Mouse (Mus musculus) intestine, embryonic 14.5 days (tissue): ENCODE data around the gene Fam83g. TPM values are rescaled to one million over a fixed set of nuclear protein-coding genes. Genes with fewer than 3 reads are reported as not detected.

ENCODE experiments used
- ATAC-seq: fragments of 200-750 bp; cut with Nextera tagmentation; replicated peaks from 2 replicates; pipeline ENCODE4 v1.8.0; 2017; ENCODE audit warnings: low read depth, moderate number of reproducible peaks, moderate TSS enrichment, moderate library complexity; ENCODE audit not compliant: low FRiP score, low TSS enrichment
- DNase-seq: peaks from one replicate; pipeline ENCODE4 v3.0.0-alpha.2; 2018; ENCODE audit warnings: low spot score
- H3K27ac ChIP-seq: fragments of 300-500 bp; sonication (generic); 2 replicates; pipeline ENCODE4 v1.5.1; 2014; ENCODE audit warnings: low read depth, mild to moderate bottlenecking, control low read depth
- H3K27me3 ChIP-seq: fragments of 300-500 bp; sonication (generic); replicated peaks from 2 replicates; pipeline ENCODE4 v1.6.1; 2014; ENCODE audit warnings: low read length, control low read depth; ENCODE audit not compliant: control insufficient read depth, insufficient read depth
- H3K36me3 ChIP-seq: fragments of 300-500 bp; sonication (generic); 2 replicates; pipeline ENCODE4 v1.6.1; 2014; ENCODE audit warnings: low read length, control low read depth; ENCODE audit not compliant: control insufficient read depth, insufficient read depth
- H3K4me1 ChIP-seq: fragments of 300-500 bp; sonication (generic); replicated peaks from 2 replicates; pipeline ENCODE4 v1.6.1; 2014; ENCODE audit warnings: low read length, control low read depth, mixed read lengths; ENCODE audit not compliant: control insufficient read depth, insufficient read depth
- H3K4me2 ChIP-seq: fragments of 300-500 bp; sonication (generic); 2 replicates; pipeline ENCODE4 v1.6.1; 2014; ENCODE audit warnings: low read length
- H3K4me3 ChIP-seq: fragments of 300-500 bp; sonication (generic); 2 replicates; pipeline ENCODE4 v1.5.1; 2014; ENCODE audit warnings: low read depth, low read length, control low read depth, mixed read lengths
- H3K9ac ChIP-seq: fragments of 300-500 bp; sonication (generic); 2 replicates; pipeline ENCODE4 v1.6.1; 2014; ENCODE audit warnings: mild to moderate bottlenecking, low read length
- H3K9me3 ChIP-seq: fragments of 300-500 bp; sonication (generic); 2 replicates; pipeline ENCODE4 v1.6.1; 2016; ENCODE audit warnings: low read length, control low read depth; ENCODE audit not compliant: control insufficient read depth
- WGBS: fragments of 180-500 bp; shearing (Covaris S2); extraction: QIAGEN DNeasy Blood & Tissue Kit; methylation state at CpG from one replicate; pipeline ENCODE4 v1.1.7; 2014; 5-methylcytosine and 5-hydroxymethylcytosine counted together
- polyA plus RNA-seq: library from polyadenylated mRNA; unstranded; fragments of >200 nt; fragmentation: Nextera tagmentation; extraction: Ambion mirVana; gene quantifications from 2 replicates; pipeline ENCODE4 v1.2.1, GENCODE M21; 2014

The Fam83g gene
- polyA plus RNA-seq, 1 experiment from 2014 or later = 4.6 TPM

DNA sequence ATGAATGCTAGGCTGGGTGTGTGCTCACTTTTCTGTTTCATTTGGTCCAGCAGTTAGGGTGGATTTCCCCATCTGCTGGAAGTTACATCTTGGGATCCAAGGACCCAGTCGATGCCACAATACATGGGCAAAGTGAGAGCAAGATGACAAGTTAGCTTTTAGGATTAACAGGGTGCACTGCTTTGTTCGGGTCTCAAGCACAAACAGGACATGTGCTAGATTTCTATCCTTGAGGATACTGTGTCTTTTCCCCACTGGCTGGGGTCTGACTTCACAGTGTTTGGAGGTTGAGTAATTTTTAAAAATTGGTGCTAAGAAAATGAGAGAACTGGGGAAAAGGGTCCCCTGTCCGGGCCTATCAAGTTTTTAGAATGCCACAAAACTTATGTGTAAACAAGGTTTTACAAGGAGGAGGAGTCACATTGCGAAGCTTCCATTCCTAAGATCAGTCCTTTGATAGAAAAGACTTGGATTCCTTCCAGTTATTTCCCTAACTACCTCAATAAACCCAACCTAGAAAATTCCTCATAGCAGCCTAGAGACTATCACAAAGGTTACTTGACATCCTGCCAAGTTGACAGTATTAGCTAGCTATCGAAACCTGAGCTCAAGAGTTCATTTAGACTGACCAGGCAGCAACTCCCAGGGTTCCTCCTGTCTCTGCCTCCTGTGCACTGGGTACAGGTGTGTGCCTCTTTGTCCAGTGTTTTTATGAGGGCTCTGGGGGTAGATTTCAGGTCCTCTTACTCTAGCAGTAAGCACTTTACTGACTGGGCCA, 40.5 kb upstream of the Fam83g start:
- WGBS = 78% methylated on average over 5 of the region's 5 CpGs
- no peak for DNase-seq

DNA sequence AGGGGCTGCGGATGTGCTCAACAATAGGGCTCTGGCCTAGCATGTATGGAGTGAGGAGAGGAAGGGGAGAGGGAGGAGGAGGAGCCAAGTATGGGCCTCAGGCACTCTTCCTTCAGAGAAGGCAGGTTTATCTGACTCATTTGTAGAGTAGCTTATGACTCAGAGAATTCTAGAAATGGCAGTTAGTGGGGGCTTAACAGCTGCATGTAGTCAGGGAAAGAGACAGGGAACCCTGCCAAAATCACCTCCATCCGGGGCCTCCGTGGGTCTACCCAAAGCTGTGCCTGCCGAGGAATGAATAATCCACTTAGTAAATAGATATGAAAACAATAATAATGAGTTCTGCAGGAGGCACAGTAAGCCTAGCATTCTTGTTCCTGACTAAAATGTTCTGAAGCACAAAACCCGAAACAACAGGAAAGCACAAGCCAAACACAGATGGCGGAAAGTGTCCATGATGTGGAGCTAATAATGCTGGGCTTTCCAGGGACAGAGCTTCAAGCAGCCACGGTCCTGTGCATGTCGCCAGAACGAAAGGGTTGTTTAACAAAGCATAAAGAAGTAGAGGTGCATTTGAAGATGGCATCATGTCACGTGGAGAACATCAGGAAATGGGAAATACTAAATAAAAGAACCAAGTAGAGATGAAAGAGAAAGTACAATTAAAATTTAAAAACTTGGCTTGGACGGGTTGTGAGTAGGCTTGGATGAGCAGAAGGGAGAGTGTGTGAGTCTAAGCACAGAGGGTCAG, 39.1 kb upstream of the Fam83g start:
- no peak for ATAC-seq
- Histone ChIP-seq H3K9ac (no peak overlapping the region), H3K9me3 (no peaks in the 10 kb centered on the region), H3K36me3 (no peaks in the 10 kb centered on the region), H3K27ac (peak overlapping the region; percentile 59; the same call in 1 of the 2 replicates), H3K4me2 (no peak overlapping the region), H3K27me3 (no peaks in the 10 kb centered on the region), H3K4me1 (peaks cover 6% of the 10 kb centered on the region; the same call in 1 of the 2 replicates), H3K4me3 (no peak overlapping the region)
- 71% methylated on average over 11 of the region's 11 CpGs for WGBS
- DNase-seq = no peak

More for the DNA sequence above, 40.5 kb upstream of the Fam83g start:
- Histone ChIP-seq H3K4me1 (peaks cover 6% of the 10 kb centered on the region; the same call in 1 of the 2 replicates), H3K27ac (no peak overlapping the region), H3K4me3 (no peak overlapping the region), H3K27me3 (no peaks in the 10 kb centered on the region), H3K9ac (no peak overlapping the region), H3K4me2 (no peak overlapping the region), H3K36me3 (no peaks in the 10 kb centered on the region), H3K9me3 (no peaks in the 10 kb centered on the region)
- no peak for ATAC-seq

DNA sequence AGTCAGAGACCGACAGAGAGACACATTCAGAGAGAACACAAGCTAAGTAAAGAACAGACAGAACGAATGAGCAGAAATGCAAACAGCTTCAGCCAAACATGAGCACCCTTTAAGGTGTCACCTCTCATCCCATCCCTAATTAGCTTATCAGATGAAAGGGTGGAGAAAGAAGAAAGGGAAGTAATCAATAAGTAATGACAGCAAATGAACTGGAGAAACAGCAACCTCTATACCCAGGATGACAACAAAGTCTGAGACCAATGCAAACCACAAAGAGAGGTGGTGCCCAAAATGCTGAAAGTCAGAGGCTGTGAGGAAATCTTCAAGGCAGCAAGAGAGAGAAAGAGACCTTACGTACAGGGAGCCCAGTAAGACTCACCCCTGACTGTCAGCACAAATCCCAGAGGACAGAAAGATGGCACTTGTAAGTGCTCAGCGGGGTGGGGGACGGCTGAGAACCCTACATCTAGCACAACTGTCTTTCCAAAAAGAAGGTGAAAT, 38.5 kb upstream of the Fam83g start:
- Histone ChIP-seq H3K4me2 (no peak overlapping the region), H3K4me1 (peaks cover 6% of the 10 kb centered on the region; the same call in 1 of the 2 replicates), H3K27me3 (no peaks in the 10 kb centered on the region), H3K9me3 (no peaks in the 10 kb centered on the region), H3K27ac (no peak overlapping the region), H3K36me3 (no peaks in the 10 kb centered on the region), H3K9ac (no peak overlapping the region), H3K4me3 (no peak overlapping the region)
- DNase-seq (no peak), ATAC-seq (no peak)
- WGBS = 72% methylated on average over 5 of the region's 5 CpGs

DNA sequence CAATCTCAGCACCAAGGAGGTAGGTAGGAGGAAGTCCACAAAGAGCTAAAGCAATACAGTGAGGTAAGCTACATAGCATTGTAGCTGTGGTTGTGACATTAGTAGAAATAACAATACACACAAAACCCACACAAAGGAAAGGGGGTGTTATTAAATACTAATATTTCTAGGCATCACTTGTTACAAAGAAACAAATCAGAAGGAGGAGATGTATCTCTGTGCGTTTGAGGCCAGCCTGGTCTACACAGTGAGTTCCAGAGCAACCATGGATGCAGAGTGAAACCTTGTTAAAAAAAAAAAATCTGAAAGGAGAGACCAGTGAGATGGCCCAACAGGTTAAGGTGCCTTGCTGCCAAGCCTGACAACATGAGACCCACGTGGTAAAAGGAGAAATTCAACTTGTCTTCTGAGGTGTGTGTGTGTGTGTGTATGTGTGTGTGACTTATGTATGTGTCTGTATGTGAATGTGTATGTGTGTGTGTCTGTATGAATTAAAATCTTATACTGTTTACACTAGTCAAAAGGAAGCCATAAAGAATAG, 37.3 kb upstream of the Fam83g start:
- Histone ChIP-seq H3K4me2 (no peak overlapping the region), H3K27ac (no peak overlapping the region), H3K9ac (no peak overlapping the region), H3K4me1 (peaks cover 6% of the 10 kb centered on the region; the same call in 1 of the 2 replicates), H3K9me3 (no peaks in the 10 kb centered on the region), H3K36me3 (no peaks in the 10 kb centered on the region), H3K27me3 (no peaks in the 10 kb centered on the region), H3K4me3 (no peak overlapping the region)
- WGBS = 61% methylated on average over 2 of the region's 2 CpGs
- ATAC-seq = 0 out of 2 replicates have a peak, but pooled peaks have one; percentile 36
- DNase-seq = no peak

DNA sequence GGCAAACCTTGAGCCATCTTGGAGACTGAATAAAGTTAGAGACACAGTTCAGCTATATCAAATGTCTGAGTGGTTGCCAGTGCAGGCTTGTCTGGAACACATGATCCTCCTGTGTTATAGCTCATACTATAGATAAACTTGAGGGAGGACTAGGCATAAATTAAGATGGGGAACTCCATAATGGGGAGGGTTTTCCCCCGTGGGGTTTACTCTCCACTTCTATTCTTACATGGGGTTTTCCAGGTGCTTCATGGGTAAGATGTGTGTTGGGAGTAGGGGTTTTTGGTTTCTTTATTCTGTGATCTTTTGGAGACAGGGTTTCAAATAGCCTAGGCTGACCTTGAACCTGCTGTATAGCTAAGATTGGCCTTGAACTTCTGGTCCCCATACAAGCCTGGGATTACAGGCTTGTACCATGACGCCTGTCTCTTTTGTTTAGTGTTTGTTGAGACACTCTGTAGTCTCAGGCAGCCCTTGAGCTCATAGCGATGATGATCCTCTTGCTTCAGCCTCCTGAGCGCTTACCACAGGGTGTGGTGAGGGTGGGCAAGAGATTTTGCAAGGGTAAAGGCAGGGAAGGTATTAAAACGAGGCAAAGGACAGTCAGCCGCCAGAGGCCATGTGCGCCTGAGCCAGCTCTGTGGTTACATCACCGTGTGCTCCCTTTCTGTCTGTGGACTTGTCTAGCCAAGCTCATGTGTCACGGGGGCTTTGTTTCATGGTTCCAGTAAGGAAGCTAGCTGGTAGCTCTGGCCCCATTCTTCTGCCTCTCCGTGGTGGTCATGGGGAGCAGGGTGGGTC, 36.6 kb upstream of the Fam83g start:
- H3K27me3 ChIP-seq = no peaks in the 10 kb centered on the region
- H3K9ac ChIP-seq = no peak overlapping the region
- 71% methylated on average over 10 of the region's 10 CpGs for WGBS

DNA sequence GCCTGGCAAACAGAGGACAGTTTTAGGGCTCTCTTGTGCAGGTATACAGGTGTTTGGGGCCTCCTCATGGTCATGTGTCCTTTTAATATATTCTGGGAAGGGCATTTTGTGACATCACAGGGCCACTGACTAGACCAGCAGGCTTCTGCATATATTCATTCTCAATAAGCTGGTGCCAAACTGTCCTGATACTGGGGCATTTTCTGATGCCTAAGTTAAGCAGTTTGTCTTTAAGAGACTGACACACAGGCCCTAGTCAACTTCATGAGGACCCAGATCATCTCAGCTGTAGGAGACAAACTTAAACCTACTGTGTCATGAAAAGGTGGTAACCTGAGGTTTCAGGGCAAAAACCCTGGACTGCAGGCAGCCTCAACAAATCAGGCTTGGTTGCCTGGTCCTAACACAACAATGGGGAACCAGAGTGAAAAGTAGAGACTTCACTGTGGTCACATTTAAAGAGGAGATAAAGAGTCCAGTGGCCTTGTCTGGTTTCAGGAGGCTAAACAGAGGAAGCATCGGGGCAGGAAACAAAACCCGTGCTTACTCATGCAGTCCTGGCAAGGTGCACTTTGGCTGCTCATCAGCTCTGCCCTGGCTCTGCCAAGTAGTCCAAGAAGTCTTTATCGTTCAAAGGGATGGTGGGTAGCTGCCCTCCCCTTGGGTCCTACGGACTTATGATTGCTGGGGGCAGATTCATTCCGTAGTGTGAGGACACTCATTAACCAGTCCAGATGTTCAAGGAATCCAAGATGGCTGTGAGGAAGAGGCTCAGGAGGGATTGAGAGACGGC, 35.7 kb upstream of the Fam83g start:
- H3K4me1 ChIP-seq = peaks cover 6% of the 10 kb centered on the region; the same call in 1 of the 2 replicates
- H3K27me3 ChIP-seq = no peaks in the 10 kb centered on the region
- no peak overlapping the region for H3K27ac ChIP-seq
- no peaks in the 10 kb centered on the region for H3K36me3 ChIP-seq
- H3K9ac ChIP-seq = no peak overlapping the region
- ATAC-seq = no peak
- no peaks in the 10 kb centered on the region for H3K9me3 ChIP-seq
- 78% methylated on average over 6 of the region's 6 CpGs for WGBS
- H3K4me2 ChIP-seq = no peak overlapping the region
- H3K4me3 ChIP-seq = no peak overlapping the region
- no peak for DNase-seq

More for the DNA sequence above, 36.6 kb upstream of the Fam83g start:
- no peaks in the 10 kb centered on the region for H3K9me3 ChIP-seq
- DNase-seq (no peak), ATAC-seq (no peak)
- no peak overlapping the region for H3K4me3 ChIP-seq
- H3K36me3 ChIP-seq = no peaks in the 10 kb centered on the region
- no peak overlapping the region for H3K27ac ChIP-seq
- H3K4me2 ChIP-seq = no peak overlapping the region
- peaks cover 6% of the 10 kb centered on the region; the same call in 1 of the 2 replicates for H3K4me1 ChIP-seq

DNA sequence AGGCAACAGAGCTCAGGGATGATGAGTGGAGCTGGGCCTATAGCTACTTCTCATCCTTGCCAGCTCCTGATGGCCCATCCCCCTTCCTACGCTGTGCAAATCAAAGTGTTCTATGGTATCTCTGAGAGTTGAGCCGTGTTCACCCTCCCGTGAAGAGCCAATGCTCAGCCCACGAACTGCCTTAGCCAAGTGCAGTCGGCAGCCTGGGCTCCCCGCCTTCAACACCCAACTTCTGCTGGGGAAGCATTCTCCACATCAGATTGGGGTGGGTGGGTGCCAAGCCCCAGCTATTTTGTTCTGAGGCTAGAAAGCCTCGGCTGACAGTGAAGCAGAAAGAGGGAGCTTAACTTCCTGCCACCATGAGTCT, 35.2 kb upstream of the Fam83g start:
- ATAC-seq = no peak
- Histone ChIP-seq H3K4me3 (no peak overlapping the region), H3K4me2 (no peak overlapping the region), H3K36me3 (no peaks in the 10 kb centered on the region), H3K9ac (no peak overlapping the region), H3K27ac (no peak overlapping the region), H3K9me3 (no peaks in the 10 kb centered on the region), H3K27me3 (no peaks in the 10 kb centered on the region), H3K4me1 (peaks cover 6% of the 10 kb centered on the region; the same call in 1 of the 2 replicates)
- DNase-seq = no peak
- 88% methylated on average over 7 of the region's 7 CpGs for WGBS
